Mouse (Mus musculus): ENCODE data around the gene Wiz.

Wiz gene

GRCm38 (mm10) chr17:32386659-32387432 lies 2.4 kb downstream of the Wiz start:
- in situ Hi-C loops (cut with MboI; ENCODE audit: unreplicated experiment in 2 of 2), result loop anchor here in 1 of 2 experiments (10.0 kb wide), 2 partner anchors 48 to 108 kb away; no protein-coding TSS in a partner anchor

DNA sequence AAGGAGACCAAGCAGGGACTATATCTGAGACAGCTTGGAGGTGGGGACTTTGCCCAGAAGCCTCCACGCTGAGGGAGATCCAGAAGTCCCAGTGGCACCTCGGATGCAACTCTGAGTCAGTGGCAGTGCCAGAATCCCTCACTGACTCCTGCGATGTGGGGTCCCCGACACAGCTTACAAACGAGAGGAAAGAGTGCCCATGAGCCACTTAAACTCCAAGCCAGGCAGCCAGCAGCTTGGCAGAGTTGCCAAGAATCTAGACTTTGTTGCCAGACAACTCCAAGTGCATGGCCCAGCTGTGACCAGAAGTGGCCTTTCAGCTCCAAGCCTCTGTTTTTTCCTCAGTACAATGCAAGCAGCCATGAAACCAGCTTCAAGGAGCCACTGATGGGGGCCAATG lies 5.6 kb downstream of the Wiz start:
- in situ Hi-C loops (cut with MboI; ENCODE audit: unreplicated experiment in 2 of 2), result loop anchor here in 1 of 2 experiments (10.0 kb wide), 2 partner anchors 51 to 111 kb away; no protein-coding TSS in a partner anchor

GRCm38 (mm10) chr17:32382576-32382975 lies 6.7 kb downstream of the Wiz start:
- in situ Hi-C loops (cut with MboI; ENCODE audit: unreplicated experiment in 2 of 2), result loop anchor here in 1 of 2 experiments (10.0 kb wide), 2 partner anchors 52 to 112 kb away; no protein-coding TSS in a partner anchor

DNA sequence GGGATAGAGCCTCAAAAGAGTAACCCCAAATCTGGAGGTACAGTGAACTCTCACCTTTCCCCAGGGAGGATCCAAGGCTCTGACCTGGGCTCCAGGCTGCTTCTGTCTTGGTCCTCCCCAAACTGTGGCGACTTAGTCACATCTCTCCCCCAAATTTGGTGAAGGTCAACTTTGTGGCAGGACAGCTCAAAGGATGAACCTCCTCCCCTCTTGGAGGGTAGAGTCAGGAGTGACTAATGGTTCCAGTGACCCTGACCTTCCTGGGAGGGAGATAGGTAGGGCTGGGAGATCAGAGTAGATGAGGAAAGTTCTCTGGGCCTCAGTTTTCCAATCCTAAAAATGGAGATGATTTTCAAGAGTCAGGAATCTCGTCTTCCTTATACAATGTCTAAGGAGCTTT lies 10.5 kb downstream of the Wiz start:
- in situ Hi-C loops (cut with MboI; ENCODE audit: unreplicated experiment in 2 of 2), result no loop called here

- in situ Hi-C loops (cut with MboI; ENCODE audit: unreplicated experiment in 2 of 2), result no loop called here
Measured at GRCm38 (mm10) chr17:32377137-32377536, 12.1 kb downstream of the Wiz start.

DNA sequence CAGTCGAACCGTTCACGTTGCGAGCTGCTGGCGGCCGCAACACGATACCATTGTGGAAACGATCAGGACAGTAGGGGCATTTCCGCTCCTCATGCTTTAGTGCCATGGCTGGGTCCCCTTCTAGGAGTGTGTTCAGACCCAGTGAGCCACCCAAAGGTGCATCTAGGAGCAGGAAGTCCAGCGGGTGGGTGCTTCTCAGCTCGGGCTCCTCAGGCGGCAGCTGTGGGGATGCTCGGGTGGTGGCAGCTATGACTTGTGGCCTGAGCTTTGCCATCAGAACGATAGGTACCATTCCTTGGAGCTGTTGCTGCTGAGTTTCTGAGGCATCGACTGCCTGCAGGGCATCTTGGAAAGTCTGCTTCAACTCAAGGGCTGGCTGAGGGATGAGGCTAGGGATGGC lies 12.8 kb downstream of the Wiz start:
- in situ Hi-C loops (cut with MboI; ENCODE audit: unreplicated experiment in 2 of 2), result no loop called here

GRCm38 (mm10) chr17:32368991-32369578 lies 20.2 kb downstream of the Wiz start:
- in situ Hi-C loops (cut with MboI; ENCODE audit: unreplicated experiment in 2 of 2), result no loop called here

GRCm38 (mm10) chr17:32367706-32368105 lies 21.5 kb downstream of the Wiz start:
- in situ Hi-C loops (cut with MboI; ENCODE audit: unreplicated experiment in 2 of 2), result no loop called here

GRCm38 (mm10) chr17:32365296-32365695 lies 23.9 kb downstream of the Wiz start:
- in situ Hi-C loops (cut with MboI; ENCODE audit: unreplicated experiment in 2 of 2), result no loop called here

GRCm38 (mm10) chr17:32364850-32365249 lies 24.4 kb downstream of the Wiz start:
- in situ Hi-C loops (cut with MboI; ENCODE audit: unreplicated experiment in 2 of 2), result no loop called here

GRCm38 (mm10) chr17:32364331-32364730 lies 24.9 kb downstream of the Wiz start:
- in situ Hi-C loops (cut with MboI; ENCODE audit: unreplicated experiment in 2 of 2), result no loop called here

- in situ Hi-C loops (cut with MboI; ENCODE audit: unreplicated experiment in 2 of 2), result no loop called here
Measured at GRCm38 (mm10) chr17:32363821-32364301, 25.4 kb downstream of the Wiz start.

DNA sequence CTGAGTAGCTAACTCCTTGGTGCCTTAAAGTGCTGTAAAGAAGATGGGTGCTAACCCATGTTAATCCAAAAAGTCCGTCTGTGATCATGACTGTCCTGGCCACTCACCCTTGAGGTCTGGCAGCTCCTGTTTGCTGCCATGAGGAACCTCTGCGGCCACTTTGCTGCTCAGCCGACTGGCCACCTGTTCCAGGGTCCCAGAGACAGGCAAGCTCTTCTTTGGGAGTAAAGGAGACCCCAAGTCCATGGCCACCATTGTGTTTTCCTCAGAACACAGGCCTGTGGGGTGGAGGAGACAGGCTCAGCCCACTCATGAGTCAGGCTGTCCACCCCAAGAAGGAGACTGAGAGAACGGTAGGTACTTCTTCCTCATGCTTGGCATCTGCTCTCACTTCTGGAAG lies 26.6 kb downstream of the Wiz start:
- in situ Hi-C loops (cut with MboI; ENCODE audit: unreplicated experiment in 2 of 2), result no loop called here

GRCm38 (mm10) chr17:32359928-32360327 lies 29.3 kb downstream of the Wiz start:
- in situ Hi-C loops (cut with MboI; ENCODE audit: unreplicated experiment in 2 of 2), result no loop called here

DNA sequence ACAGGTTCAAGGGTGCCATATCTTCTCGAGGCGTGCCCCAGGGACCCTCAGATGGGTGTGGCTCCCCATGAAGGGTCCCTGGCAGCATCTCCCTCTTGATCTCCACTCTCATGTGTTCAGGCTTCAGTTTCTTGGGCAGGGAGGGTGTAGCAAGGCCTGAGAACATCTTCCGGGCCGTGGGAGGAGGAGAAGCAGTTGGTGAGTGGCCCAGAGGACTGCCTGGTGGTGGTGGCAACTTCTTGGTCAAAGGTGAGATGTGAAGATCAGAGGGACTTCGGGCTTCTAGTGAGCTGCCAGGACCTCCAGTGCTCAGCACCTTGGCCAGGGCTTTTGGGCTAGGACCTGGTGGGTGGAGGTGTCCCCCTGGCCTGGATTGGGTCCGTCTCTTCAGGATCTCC lies 30.3 kb downstream of the Wiz start:
- in situ Hi-C loops (cut with MboI; ENCODE audit: unreplicated experiment in 2 of 2), result no loop called here

DNA sequence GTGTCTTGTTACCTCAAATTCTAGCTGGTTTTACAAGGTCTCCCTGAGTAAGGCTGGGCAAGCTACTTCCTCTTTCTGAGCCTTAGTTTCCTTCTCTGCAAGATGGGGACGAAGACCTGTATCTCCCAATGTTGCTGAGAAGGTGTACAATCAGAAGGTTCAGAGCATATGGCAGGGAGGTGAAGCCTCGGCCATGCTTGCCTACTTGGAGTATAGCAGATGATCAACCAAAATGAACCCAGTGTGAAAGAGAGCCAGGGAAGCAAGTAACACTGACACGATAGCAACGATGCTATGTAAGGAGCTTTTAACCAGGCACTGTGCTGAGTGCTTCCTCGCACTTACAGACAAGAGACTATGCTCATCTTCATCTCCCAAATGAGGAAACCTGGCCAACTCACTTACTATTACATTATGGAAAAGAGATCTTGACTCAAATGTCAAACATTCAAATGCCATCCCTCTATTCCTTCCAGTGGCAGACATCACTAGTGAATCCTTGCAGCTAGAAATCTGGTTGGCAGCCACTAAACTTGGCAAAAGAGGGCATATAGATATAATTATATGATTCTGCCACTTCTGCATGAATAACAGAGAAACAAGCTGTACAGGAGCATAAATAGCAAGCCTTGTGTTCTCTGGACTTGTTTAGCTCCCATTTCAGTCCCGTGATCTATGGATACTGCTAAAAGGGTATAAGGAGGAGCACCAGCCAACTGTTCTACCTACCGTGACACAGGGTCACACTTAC lies 30.9 kb downstream of the Wiz start:
- in situ Hi-C loops (cut with MboI; ENCODE audit: unreplicated experiment in 2 of 2), result no loop called here

DNA sequence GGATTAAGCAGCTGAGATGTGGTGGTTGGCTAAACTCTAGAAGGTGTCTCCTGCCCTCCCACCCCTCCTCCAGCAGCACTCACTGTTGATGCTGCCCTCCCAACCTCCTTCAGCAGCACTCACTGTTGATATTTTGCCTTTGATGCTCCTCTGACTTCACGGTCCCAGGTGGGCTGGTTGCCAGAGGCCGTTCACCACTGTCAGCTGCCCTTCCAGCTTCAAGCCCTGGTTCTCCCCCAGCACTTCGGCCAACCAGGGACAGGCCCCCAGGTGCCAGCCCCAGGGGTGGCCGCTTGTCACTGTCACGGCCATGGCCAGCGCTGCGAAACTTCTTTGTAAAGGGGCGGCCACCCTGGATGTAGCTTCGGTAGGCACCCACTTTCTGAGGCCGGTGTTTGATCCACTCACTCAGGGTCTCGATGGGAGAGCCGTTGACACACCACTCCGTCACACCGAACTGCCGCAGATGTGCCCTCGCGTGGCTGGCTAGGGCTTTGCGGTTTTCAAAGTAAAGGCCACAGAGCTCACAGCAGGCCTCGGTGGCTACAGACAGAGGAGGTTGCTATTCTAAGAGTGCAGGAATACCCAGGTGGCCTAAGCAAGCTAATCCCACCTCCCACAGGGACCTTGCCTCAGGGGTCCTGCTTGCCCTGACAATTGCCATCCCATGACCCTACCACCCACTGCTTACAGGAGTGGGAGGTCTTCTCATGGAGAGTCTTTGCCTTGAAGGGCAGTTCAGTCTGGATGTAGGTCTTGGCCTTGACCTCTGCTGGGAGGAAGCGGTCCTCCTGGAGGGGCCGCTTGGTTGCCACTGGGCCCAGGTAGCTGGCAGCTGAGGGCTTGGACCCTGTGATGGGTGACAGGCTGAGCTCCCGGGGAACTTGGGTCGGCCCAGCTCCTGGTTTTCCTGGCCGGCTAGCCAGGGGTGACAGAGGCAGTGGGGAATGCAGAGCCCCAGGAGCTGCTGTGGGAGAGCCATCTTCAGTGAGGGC lies 32.2 kb downstream of the Wiz start:
- in situ Hi-C loops (cut with MboI; ENCODE audit: unreplicated experiment in 2 of 2), result no loop called here

- in situ Hi-C loops (cut with MboI; ENCODE audit: unreplicated experiment in 2 of 2), result no loop called here
Measured at GRCm38 (mm10) chr17:32356281-32356680, 33.0 kb downstream of the Wiz start.

- in situ Hi-C loops (cut with MboI; ENCODE audit: unreplicated experiment in 2 of 2), result no loop called here
Measured at GRCm38 (mm10) chr17:32355031-32355430, 34.2 kb downstream of the Wiz start.

DNA sequence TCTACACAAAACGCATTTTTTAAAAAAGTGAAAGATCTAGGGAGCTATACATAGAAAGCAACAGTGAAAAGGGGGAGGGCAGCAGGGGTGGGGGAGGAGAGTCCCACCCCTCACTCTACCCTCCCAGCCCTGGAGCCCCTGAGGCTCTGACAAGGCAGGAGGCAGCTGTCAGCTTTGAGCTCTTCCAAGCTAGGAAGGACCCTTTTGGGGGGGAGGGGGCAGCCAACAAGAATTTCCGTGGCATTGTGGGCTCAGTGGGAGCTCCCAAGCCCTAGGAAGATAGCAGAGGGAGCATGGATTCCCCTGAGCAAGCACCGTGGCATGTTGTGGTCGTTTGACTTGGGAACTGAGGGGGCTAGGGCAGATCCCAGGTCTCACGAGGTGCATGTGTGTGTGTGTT lies 35.0 kb downstream of the Wiz start:
- in situ Hi-C loops (cut with MboI; ENCODE audit: unreplicated experiment in 2 of 2), result loop anchor here in 1 of 2 experiments (5.0 kb wide), 1 partner anchor 78 kb away; no protein-coding TSS in a partner anchor
